ENCODE assay signal across 18 mouse cellular contexts in the genomic region with DNA sequence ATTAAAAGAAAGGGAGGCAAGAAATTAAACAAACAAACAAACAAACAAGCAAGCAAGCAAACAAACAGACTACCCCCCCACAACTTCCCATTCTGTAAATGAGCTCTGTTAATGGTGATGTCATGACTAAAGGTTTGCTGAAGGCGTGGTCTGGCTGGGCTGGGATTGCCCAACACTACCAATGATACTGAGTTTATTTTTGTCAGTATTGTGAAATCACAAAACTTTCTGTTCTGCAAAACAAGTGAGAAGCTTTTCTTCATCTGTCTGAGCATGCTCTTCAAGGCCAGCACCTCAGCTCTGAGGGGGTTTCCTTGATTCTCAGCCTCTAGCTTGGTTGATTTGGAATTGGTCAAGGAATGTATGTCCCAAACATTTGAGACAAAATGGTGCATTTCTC.
DNase-seq lines count a peak whose midpoint lies in the region; ATAC-seq and TF ChIP-seq lines count a peak whose summit lies in the region.
"Had no signal": no experiment of that assay in that cellular context is flagged by ENCODE, and none has a peak within 500 bp of the region (broad histone marks: within the 10 kb centered on the region; RNA-seq: fewer than 3 reads in every experiment).

No protein-coding gene starts in this region.

- H3K79me2 ChIP-seq in macrophage (ENCODE audit: inconsistent target), result no peaks in the 10 kb centered on the region

- no peak overlapping the region for H3K4me2 ChIP-seq in heart, embryonic 12.5 days
- H3K4me2 ChIP-seq in forebrain, postnatal 0 days (ENCODE audit: low read depth), result no peak overlapping the region
- H3K4me2 ChIP-seq: forebrain, embryonic 13.5 days; hindbrain, embryonic 14.5 days; stomach, embryonic 15.5 days had no signal

- peak; percentile 81 for DNase-seq in heart, adult 11 months
- peak; percentile 19 for DNase-seq in lung, postnatal 36 days
- DNase-seq in lung, adult 2 months, result no peak
- DNase-seq in thymus, adult 18-20 months, result no peak
- no peak for DNase-seq in forebrain, postnatal 0 days
- DNase-seq: B cell, adult 2 months; cerebellum, adult 2 months; embryo, embryonic 11 days; kidney, adult 18-20 months; kidney, postnatal 36 days; thymus, postnatal 36 days had no signal

- H3K4me1 ChIP-seq in heart, embryonic 12.5 days (replicated peaks), result no peaks in the 10 kb centered on the region
- no peaks in the 10 kb centered on the region for H3K4me1 ChIP-seq in lung, adult 2 months (ENCODE audit: control insufficient read depth, insufficient read depth, low read length)
- H3K4me1 ChIP-seq in forebrain, postnatal 0 days (ENCODE audit: insufficient read depth), result no peaks in the 10 kb centered on the region
- H3K4me1 ChIP-seq: forebrain, embryonic 13.5 days; stomach, embryonic 15.5 days had no signal

- no peaks in the 10 kb centered on the region for H3K27me3 ChIP-seq in heart, embryonic 12.5 days (replicated peaks)
- no peaks in the 10 kb centered on the region for H3K27me3 ChIP-seq in forebrain, postnatal 0 days (ENCODE audit: insufficient read depth, low read length)
- H3K27me3 ChIP-seq: forebrain, embryonic 13.5 days; stomach, embryonic 15.5 days had no signal

- no peak for TF ChIP-seq POLR2A in lung, adult 2 months (IDR thresholded peaks at IDR 0.05; ENCODE audit: borderline replicate concordance, extremely low read depth, low read depth, low read length)

- no peak overlapping the region for H3K27ac ChIP-seq in heart, embryonic 12.5 days (ENCODE audit: poor library complexity, severe bottlenecking)
- peak overlapping the region; percentile 33; the same call in 1 of the 2 replicates for H3K27ac ChIP-seq in macrophage
- H3K27ac ChIP-seq in forebrain, postnatal 0 days (ENCODE audit: low read depth, low read length), result no peak overlapping the region
- H3K27ac ChIP-seq: forebrain, embryonic 13.5 days; hindbrain, embryonic 14.5 days; liver, embryonic 14.5 days; stomach, embryonic 15.5 days had no signal

- no peaks in the 10 kb centered on the region for H3K36me3 ChIP-seq in heart, embryonic 12.5 days
- H3K36me3 ChIP-seq in macrophage (ENCODE audit: inconsistent target), result no peaks in the 10 kb centered on the region
- H3K36me3 ChIP-seq in forebrain, postnatal 0 days (ENCODE audit: insufficient read depth), result no peaks in the 10 kb centered on the region
- H3K36me3 ChIP-seq: stomach, embryonic 15.5 days had no signal

- H3K9me3 ChIP-seq in heart, embryonic 12.5 days (replicated peaks), result 0 out of 2 replicates have a peak, but pooled peaks cover 3% of the 10 kb centered on the region
- H3K9me3 ChIP-seq in forebrain, postnatal 0 days (ENCODE audit: low read length), result no peaks in the 10 kb centered on the region
- H3K9me3 ChIP-seq: forebrain, embryonic 13.5 days; stomach, embryonic 15.5 days had no signal

- TF ChIP-seq CTCF in lung, adult 2 months (IDR thresholded peaks at IDR 0.05; ENCODE audit: insufficient read depth, low read length), result no peak
- TF ChIP-seq CTCF in forebrain, postnatal 0 days (IDR thresholded peaks at IDR 0.05; ENCODE audit: low read depth), result no peak

- H3K9ac ChIP-seq in heart, embryonic 12.5 days, result no peak overlapping the region
- no peak overlapping the region for H3K9ac ChIP-seq in forebrain, postnatal 0 days
- H3K9ac ChIP-seq: forebrain, embryonic 13.5 days; hindbrain, embryonic 14.5 days; liver, embryonic 14.5 days; stomach, embryonic 15.5 days had no signal

- no peak overlapping the region for H3K4me3 ChIP-seq in heart, embryonic 12.5 days
- no peak overlapping the region for H3K4me3 ChIP-seq in lung, adult 2 months (replicated peaks; ENCODE audit: extremely low read depth, low read depth, low read length)
- no peak overlapping the region for H3K4me3 ChIP-seq in macrophage (ENCODE audit: inconsistent target)
- H3K4me3 ChIP-seq in forebrain, postnatal 0 days (ENCODE audit: low read depth, low read length), result no peak overlapping the region
- H3K4me3 ChIP-seq: forebrain, embryonic 13.5 days; stomach, embryonic 15.5 days had no signal

- 57% methylated on average over 1 of the region's 1 CpGs for WGBS in heart, embryonic 12.5 days
- WGBS in lung, adult 2 months, result 79% methylated on average over 1 of the region's 1 CpGs
- 8% methylated on average over 1 of the region's 1 CpGs for WGBS in macrophage (ENCODE audit: missing documents)
- 85% methylated on average over 1 of the region's 1 CpGs for WGBS in forebrain, postnatal 0 days

- ATAC-seq in heart, embryonic 12.5 days (ENCODE audit: insufficient number of reproducible peaks, low FRiP score), result no peak
- ATAC-seq in cerebellum, adult (ENCODE audit: insufficient number of reproducible peaks, low FRiP score, low TSS enrichment), result no peak
- ATAC-seq in forebrain, postnatal 0 days, result no peak
- ATAC-seq: forebrain, embryonic 13.5 days had no signal

Comparison
In these comparisons a context has a peak if more than half of its experiments do, and no peak if none do; other contexts are left out.
1. DNase-seq: peak in heart, adult 11 months (single experiment) and lung, postnatal 36 days (single experiment); none in lung, adult 2 months (single experiment), thymus, adult 18-20 months (0 of 2) and forebrain, postnatal 0 days (single experiment).